8 mouse cellular contexts compared by ENCODE assay signal in the genomic region with DNA sequence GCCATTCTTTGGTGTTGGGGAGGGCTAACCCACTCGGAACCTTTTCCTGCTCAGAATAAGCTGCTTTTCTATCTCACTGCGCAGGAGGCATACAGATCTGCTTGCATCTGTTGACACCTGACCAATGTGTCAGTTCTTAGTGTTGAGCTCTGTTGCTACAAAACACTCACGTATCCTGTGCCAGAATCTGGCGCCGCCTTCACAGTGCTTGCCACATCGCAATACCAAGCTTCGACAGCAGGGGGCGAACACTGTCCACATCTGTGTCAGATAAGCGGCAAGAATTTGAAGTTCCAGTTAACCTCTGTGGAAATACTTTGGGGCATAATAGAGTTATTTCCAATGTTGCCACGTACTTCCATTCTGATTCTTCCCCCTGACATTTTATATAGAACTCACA. TPM values are rescaled to one million over a fixed set of nuclear protein-coding genes. Genes with fewer than 3 reads are reported as not detected.
DNase-seq lines count a peak whose midpoint lies in the region; ATAC-seq and TF ChIP-seq lines count a peak whose summit lies in the region.

No protein-coding gene starts in this region.

- no peak overlapping the region for H3K27ac ChIP-seq in embryonic facial prominence, embryonic 10.5 days (replicated peaks)
- H3K27ac ChIP-seq in heart, adult 2 months, result peak overlapping the region; percentile 32
- no peak overlapping the region for H3K27ac ChIP-seq in limb, embryonic 11.5 days (replicated peaks; ENCODE audit: low read depth, low read length)

- peaks cover 14% of the 10 kb centered on the region for H3K4me1 ChIP-seq in embryonic facial prominence, embryonic 10.5 days
- H3K4me1 ChIP-seq in heart, adult 2 months (ENCODE audit: control insufficient read depth, insufficient read depth, low read length), result peaks cover 3% of the 10 kb centered on the region; the same call in 1 of the 2 replicates
- no peaks in the 10 kb centered on the region for H3K4me1 ChIP-seq in limb, embryonic 11.5 days (ENCODE audit: control insufficient read depth, insufficient read depth, low read length)

- WGBS in embryonic facial prominence, embryonic 10.5 days, result 13% methylated on average over 10 of the region's 10 CpGs
- 3% methylated on average over 10 of the region's 10 CpGs for WGBS in heart, adult 2 months
- WGBS in limb, embryonic 11.5 days, result 13% methylated on average over 10 of the region's 10 CpGs

- no peak for ATAC-seq in limb, embryonic 11.5 days (ENCODE audit: insufficient number of reproducible peaks, low FRiP score, low TSS enrichment, low read depth)
- ATAC-seq in monocyte, adult 5-6 weeks (replicated peaks; ENCODE audit: insufficient number of reproducible peaks, low FRiP score, low TSS enrichment, poor library complexity, severe bottlenecking), result peak; percentile 76

- H3K4me3 ChIP-seq in embryonic facial prominence, embryonic 10.5 days, result no peak overlapping the region
- H3K4me3 ChIP-seq in heart, adult 2 months, result no peak overlapping the region
- H3K4me3 ChIP-seq in limb, embryonic 11.5 days (ENCODE audit: low read depth, low read length), result no peak overlapping the region

- H3K9me3 ChIP-seq in embryonic facial prominence, embryonic 10.5 days, result peaks cover 6% of the 10 kb centered on the region; the same call in 1 of the 2 replicates
- H3K9me3 ChIP-seq in limb, embryonic 11.5 days (ENCODE audit: control insufficient read depth, low read length), result no peaks in the 10 kb centered on the region

- H3K36me3 ChIP-seq in embryonic facial prominence, embryonic 10.5 days (replicated peaks), result peaks cover 72% of the 10 kb centered on the region
- no peaks in the 10 kb centered on the region for H3K36me3 ChIP-seq in heart, adult 2 months (ENCODE audit: control insufficient read depth, insufficient read depth, low read length)
- H3K36me3 ChIP-seq in limb, embryonic 11.5 days (ENCODE audit: control insufficient read depth, insufficient read depth, low read length), result peaks cover 10% of the 10 kb centered on the region; the same call in 1 of the 2 replicates

- H3K9ac ChIP-seq in heart, adult 2 months (ENCODE audit: low read depth, low read length), result no peak overlapping the region
- no peak overlapping the region for H3K9ac ChIP-seq in limb, embryonic 11.5 days (ENCODE audit: low read length)

- TF ChIP-seq POLR2A in heart, adult 2 months (IDR thresholded peaks at IDR 0.05; ENCODE audit: insufficient read depth, low read depth, low read length), result no peak

- intact Hi-C loops in heart, adult 2 months (cut with DNase I), result loop anchor here (1.0 to 5.0 kb wide), 3 partner anchors 28 to 290 kb away; partner anchors contain the start of gene Synm

- H3K4me2 ChIP-seq in limb, embryonic 11.5 days (ENCODE audit: low read depth, severe bottlenecking), result no peak overlapping the region

- no peaks in the 10 kb centered on the region for H3K27me3 ChIP-seq in embryonic facial prominence, embryonic 10.5 days (replicated peaks; ENCODE audit: low read depth, poor library complexity, severe bottlenecking)
- no peaks in the 10 kb centered on the region for H3K27me3 ChIP-seq in heart, adult 2 months (ENCODE audit: control insufficient read depth, insufficient read depth, low read length)
- H3K27me3 ChIP-seq in limb, embryonic 11.5 days (ENCODE audit: control insufficient read depth, insufficient read depth, low read length), result no peaks in the 10 kb centered on the region

- TF ChIP-seq CTCF in heart, adult 2 months (IDR thresholded peaks at IDR 0.05), result peak; percentile 98

- TF ChIP-seq EP300 in heart, adult 2 months (IDR thresholded peaks at IDR 0.05; ENCODE audit: insufficient read depth, low read depth, low read length), result peak; percentile 90

- peak; percentile 74 for DNase-seq in 416B (ENCODE audit: low read depth)
- DNase-seq in adrenal gland, postnatal 14 days, result peak; percentile 96
- peak; percentile 88 for DNase-seq in embryonic facial prominence, embryonic 10.5 days (ENCODE audit: low spot score)
- peak; percentile 92 to 98 for DNase-seq in heart, adult 2 months
- DNase-seq in kidney, adult 8-10 months, result peak; percentile 83 to 94
- DNase-seq in limb, embryonic 11.5 days (ENCODE audit: low spot score), result peak; percentile 96
- peak; percentile 76 to 95 for DNase-seq in spleen, postnatal 4 days (ENCODE audit: low spot score in 2 of 2)

- no peaks in the 10 kb centered on the region for H3K79me2 ChIP-seq in heart, adult 2 months (replicated peaks; ENCODE audit: control insufficient read depth, insufficient read depth, low read length)

RNA-seq across cellular contexts. Expression of gene Ttc23, which starts 25.4 kb away (rescaled TPM):
- 26.6 and 29.6 TPM in 2 replicates for total RNA-seq in adrenal gland, postnatal 14 days (2021)
- polyA plus RNA-seq in embryonic facial prominence, embryonic 10.5 days (2016; fragmentation: Nextera tagmentation; extraction: Ambion mirVana), result 45.5 and 47.3 TPM in 2 replicates
- 10 to 100 TPM; 18.6 to 20.7 TPM for total RNA-seq in heart, adult 2 months (2021)
- 3.6 and 8.7 TPM in 2 replicates for polyA plus RNA-seq in heart, adult 2 months (2012; rRNA removed)
- 64.9 and 70.7 TPM in 2 replicates for polyA plus RNA-seq in limb, embryonic 11.5 days (2014; fragmentation: Nextera tagmentation; extraction: Ambion mirVana)
- total RNA-seq in monocyte, adult 5-6 weeks (2017), result 5.6 to 12.5 TPM (median 6.6 TPM) in 3 replicates

RNA-seq across cellular contexts. Expression of gene Lrrc28, which starts 27.6 kb away (rescaled TPM):
- total RNA-seq in adrenal gland, postnatal 14 days (2021), result 19.5 and 19.8 TPM in 2 replicates
- 18.0 and 21.5 TPM in 2 replicates for polyA plus RNA-seq in embryonic facial prominence, embryonic 10.5 days (2016; fragmentation: Nextera tagmentation; extraction: Ambion mirVana)
- total RNA-seq in heart, adult 2 months (2021), result 10 to 100 TPM; 14.1 to 16.4 TPM
- 20.5 and 24.2 TPM in 2 replicates for polyA plus RNA-seq in heart, adult 2 months (2012; rRNA removed)
- 20.9 and 26.2 TPM in 2 replicates for polyA plus RNA-seq in limb, embryonic 11.5 days (2014; fragmentation: Nextera tagmentation; extraction: Ambion mirVana)
- 7.1 to 15.5 TPM (median 11.9 TPM) in 3 replicates for total RNA-seq in monocyte, adult 5-6 weeks (2017)
